Mouse (Mus musculus) heart, postnatal 25 days (tissue): ENCODE results near the gene Cryzl2. TPM values are rescaled to one million over a fixed set of nuclear protein-coding genes. Genes with fewer than 3 reads are reported as not detected.

Experiments used
- DNase-seq: peaks from one replicate; pipeline ENCODE4 v3.0.0; 2022; ENCODE audit warnings: low spot score
- intact Hi-C: fragments of 180-260 bp; cut with DNase I; formaldehyde crosslinking; loops from one replicate; pipeline ENCODE4 v1.15.1; 2025
- total RNA-seq, 2 experiments: library from RNA; stranded (reverse); gene quantifications; 2 replicates each; pipeline ENCODE4 v1.2.3; 2021

The Cryzl2 gene
- total RNA-seq, 2 experiments from 2014 or later = 8.4 to 10.3 TPM

- no peak for DNase-seq
- intact Hi-C loops = loop anchor here (5.0 kb wide), 1 partner anchor 545 kb away; no protein-coding TSS in a partner anchor
Measured at GRCm38 (mm10) chr1:157462336-157462735, 4.0 kb downstream of the Cryzl2 start.

DNA sequence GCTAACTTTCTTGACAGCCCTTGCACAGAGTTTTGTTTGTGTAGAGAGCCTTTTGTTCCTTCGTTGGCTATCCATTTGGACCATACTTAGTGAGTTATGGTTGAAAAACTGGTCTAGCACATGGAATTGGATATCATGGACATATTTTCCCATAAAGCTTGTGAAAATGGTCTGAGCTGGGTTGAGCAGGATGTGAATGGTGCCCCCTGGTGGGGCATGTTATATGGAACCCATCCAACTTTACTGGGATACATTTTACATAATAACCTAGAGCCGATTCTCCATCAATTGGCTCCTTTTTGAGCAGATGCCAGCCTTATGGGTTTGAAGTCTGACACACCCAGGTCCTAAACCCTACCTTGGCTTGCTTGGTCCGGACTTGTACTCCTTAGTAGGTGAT lies 6.8 kb downstream of the Cryzl2 start:
- no peak for DNase-seq
- intact Hi-C loops = loop anchor here (5.0 kb wide), 1 partner anchor 328 kb away; no protein-coding TSS in a partner anchor

DNA sequence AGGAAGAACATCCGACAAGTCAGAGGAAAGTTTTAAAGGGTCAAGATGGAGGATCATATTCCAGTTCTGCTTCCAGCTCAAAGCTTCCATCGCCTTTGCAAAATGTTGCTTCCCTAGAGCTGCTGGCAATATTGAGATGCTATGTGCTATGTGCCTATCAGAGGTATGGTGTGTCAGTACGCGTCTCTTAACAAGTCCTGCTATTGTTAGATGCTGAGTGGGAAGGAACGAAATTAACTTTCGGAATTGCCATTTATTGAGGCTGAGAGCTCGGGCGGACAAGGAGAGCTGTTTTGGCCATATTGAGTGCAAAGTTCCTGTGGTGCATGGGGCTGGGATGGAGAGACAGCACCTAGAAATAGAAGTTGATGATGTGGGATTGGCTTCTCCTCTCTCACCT lies 9.5 kb downstream of the Cryzl2 start:
- DNase-seq = no peak
- intact Hi-C loops = loop anchor here (5.0 kb wide), 1 partner anchor 331 kb away; no protein-coding TSS in a partner anchor

DNA sequence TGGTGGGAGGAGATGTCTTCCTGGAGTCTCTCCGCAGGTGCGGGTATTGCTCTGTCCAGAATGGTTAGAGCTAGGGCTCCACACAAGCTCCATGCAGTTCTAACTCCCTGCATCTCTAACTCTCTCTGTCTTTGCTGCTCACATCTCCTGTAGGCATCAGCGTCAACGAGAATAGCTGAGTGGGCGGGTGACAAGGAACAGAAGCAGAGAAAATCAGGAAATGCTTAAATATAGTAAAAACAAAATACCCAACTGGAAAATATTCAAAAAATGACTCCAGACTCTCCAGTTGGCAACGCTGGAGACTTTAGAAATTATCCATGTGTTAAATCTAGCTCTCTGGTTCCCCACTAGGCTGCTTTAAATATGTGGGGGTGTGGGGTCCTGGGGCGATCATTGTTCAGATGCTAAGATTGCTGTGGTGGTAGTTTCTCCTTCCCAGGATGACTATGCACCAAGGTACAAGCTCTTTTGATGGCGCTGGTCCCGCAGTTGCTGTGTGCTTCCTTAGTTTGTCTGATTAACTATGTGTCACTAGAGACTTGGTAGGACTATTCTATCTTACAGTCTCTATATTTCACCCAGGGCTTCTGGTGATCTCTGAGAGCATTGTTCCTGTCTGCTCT lies 12.5 kb downstream of the Cryzl2 start:
- DNase-seq = no peak
- intact Hi-C loops = no loop called here

DNA sequence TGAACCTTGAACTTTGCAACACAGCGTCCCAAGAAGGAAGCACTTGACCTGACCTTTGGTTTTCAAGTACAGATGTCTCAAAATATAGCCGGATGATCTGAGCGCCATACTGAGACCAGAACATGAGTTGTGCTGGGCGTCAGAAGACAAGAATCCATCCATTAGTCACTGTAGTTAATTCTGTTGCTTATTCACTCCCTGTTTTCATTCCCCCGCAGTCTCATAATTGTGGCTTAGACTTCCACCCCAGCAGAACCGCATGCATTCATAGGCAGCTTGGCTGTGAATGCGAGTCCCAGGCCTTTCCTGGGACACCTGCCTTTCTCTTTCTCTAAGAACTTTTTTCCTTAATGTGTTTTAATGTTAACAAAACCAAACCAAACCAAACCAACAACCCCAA lies 14.3 kb downstream of the Cryzl2 start:
- intact Hi-C loops = no loop called here
- no peak for DNase-seq

- DNase-seq = no peak
- intact Hi-C loops = no loop called here
Measured at GRCm38 (mm10) chr1:157474865-157475264, 16.5 kb downstream of the Cryzl2 start.

- intact Hi-C loops = no loop called here
- DNase-seq = no peak
Measured at GRCm38 (mm10) chr1:157476231-157476630, 17.9 kb downstream of the Cryzl2 start.

GRCm38 (mm10) chr1:157480090-157480489 lies 21.7 kb downstream of the Cryzl2 start:
- intact Hi-C loops = no loop called here
- DNase-seq = no peak

DNA sequence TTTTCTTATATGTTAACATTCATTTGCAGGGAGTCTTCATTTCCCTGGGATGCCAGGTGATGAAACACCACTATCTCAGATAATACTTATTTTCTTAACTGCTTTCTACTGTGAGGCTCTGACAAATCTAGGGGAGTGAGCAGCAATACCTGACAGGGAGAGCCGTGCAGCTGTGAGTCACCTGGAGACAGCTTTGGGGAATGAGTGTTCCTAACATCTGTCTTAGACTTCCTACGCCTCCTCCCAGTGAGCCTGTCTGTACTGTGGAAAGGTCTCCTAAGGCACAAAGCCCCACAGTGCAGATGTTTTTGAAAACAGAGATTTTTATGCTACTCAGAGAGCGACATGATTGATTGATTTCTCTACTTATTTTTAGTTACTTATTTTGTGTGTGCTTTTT lies 22.5 kb downstream of the Cryzl2 start:
- DNase-seq = no peak
- intact Hi-C loops = no loop called here

- intact Hi-C loops = no loop called here
- DNase-seq = no peak
Measured at GRCm38 (mm10) chr1:157481666-157482065, 23.3 kb downstream of the Cryzl2 start.

GRCm38 (mm10) chr1:157484161-157484560 lies 25.8 kb downstream of the Cryzl2 start:
- intact Hi-C loops = no loop called here
- no peak for DNase-seq

DNA sequence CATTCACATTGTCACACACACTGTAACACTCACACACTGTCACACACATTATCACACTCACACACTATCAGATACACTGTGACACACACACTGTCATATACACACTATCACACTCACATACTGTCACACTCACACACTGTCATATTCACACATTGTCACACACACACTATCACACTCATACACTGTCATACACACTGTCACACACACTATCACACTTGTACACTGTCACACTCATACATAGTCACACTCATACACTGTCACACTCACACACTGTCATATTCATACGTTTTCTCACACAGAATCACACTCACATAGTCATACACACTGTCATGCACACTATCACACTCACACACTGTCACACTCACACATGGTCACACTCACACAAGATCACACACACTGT lies 42.3 kb downstream of the Cryzl2 start:
- intact Hi-C loops = no loop called here
- DNase-seq = no peak

GRCm38 (mm10) chr1:157501352-157501945 lies 43.1 kb downstream of the Cryzl2 start:
- DNase-seq = no peak
- intact Hi-C loops = no loop called here

DNA sequence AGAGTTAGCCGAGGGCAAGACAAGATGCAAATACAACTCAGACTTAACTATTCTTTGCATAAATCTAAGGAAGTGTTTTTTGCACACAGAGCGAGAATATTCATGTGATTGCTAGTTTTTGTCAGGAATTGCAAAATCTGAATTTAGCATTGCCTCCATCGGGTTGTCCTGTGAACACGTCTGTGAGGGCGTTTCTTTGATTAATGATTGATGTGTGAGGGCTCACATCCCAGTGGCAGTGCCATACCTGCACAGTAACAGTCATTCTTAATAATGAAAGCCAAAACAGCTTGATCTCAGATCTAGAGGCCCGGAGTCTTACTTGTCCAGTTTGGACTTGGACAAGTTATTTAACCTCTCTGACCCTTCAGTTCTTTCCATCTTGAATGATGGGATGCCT lies 44.7 kb downstream of the Cryzl2 start:
- no peak for DNase-seq
- intact Hi-C loops = no loop called here

GRCm38 (mm10) chr1:157506522-157506921 lies 48.1 kb downstream of the Cryzl2 start, which contains the start of gene Sec16b:
Gene Sec16b, plus strand, starts transcription at chr1:157506728.
- DNase-seq = peak; percentile 37
- intact Hi-C loops = no loop called here

GRCm38 (mm10) chr1:157506995-157507595 lies 48.7 kb downstream of the Cryzl2 start:
- DNase-seq = no peak
- intact Hi-C loops = no loop called here

- intact Hi-C loops = no loop called here
- peak; percentile 43 for DNase-seq
Measured at GRCm38 (mm10) chr1:157507814-157508213, 49.4 kb downstream of the Cryzl2 start.

GRCm38 (mm10) chr1:157512690-157513448 lies 54.5 kb downstream of the Cryzl2 start:
- intact Hi-C loops = no loop called here

GRCm38 (mm10) chr1:157513559-157513958 lies 55.2 kb downstream of the Cryzl2 start:
- no peak for DNase-seq
- intact Hi-C loops = no loop called here

More at GRCm38 (mm10) chr1:157512690-157513448, 54.5 kb downstream of the Cryzl2 start:
- no peak for DNase-seq

DNA sequence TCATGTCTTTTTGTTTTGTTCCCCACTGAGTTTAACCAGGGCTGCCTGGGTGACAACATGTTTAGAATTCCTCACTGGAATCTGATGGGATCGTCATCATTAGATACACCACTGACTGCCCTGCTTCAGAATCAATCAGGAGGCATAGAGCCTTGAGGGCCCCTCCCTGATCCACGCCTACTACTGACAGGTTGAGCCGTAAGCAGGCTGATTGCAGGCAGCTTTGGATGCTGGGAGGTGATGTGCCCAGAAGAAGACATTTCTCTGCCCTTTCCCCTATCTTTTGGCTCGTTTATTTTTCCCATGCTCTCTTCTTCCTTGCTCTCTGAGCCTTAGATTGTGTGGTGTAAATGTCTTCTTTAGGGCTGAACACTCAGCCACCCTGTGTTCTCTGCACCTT lies 55.9 kb downstream of the Cryzl2 start:
- no peak for DNase-seq
- intact Hi-C loops = no loop called here
